Mouse (Mus musculus): ENCODE data around the gene Psma5. TPM values are rescaled to one million over a fixed set of nuclear protein-coding genes. Genes with fewer than 3 reads are reported as not detected.
"Not testable (repeated sequence)": the region's sequence is repeated elsewhere in the genome, so short reads cannot be mapped to it uniquely, and the experiment has no call there.

Psma5 gene
- polyA plus RNA-seq, 1 experiment from 2014 or later: 143 TPM

GRCm38 (mm10) chr3:108259319-108259718 lies 2.6 kb downstream of the Psma5 start:
- ATAC-seq: no peak
- Histone ChIP-seq H3K4me3 (ENCODE audit: low read depth, low read length) (no peak overlapping the region), H3K4me2 (ENCODE audit: low read depth, low read length) (peak overlapping the region; percentile 92)

GRCm38 (mm10) chr3:108279495-108279894 lies 22.8 kb downstream of the Psma5 start:
- not testable (repeated sequence) for H3K27me3 ChIP-seq (ENCODE audit: insufficient read depth, low read length); H3K4me1 ChIP-seq (ENCODE audit: insufficient read depth); H3K9me3 ChIP-seq (ENCODE audit: low read length); H3K27ac ChIP-seq (ENCODE audit: low read depth); DNase-seq; H3K9ac ChIP-seq (replicated peaks); H3K4me2 ChIP-seq (ENCODE audit: low read depth, low read length); H3K4me3 ChIP-seq (ENCODE audit: low read depth, low read length); ATAC-seq
- H3K36me3 ChIP-seq (replicated peaks; ENCODE audit: insufficient read depth, low read length): peaks cover 35% of the 10 kb centered on the region
- 78% methylated on average over 5 of the region's 5 CpGs for WGBS (ENCODE audit: insufficient replicate concordance)

More at GRCm38 (mm10) chr3:108259319-108259718, 2.6 kb downstream of the Psma5 start:
- Histone ChIP-seq H3K36me3 (replicated peaks; ENCODE audit: insufficient read depth, low read length) (peaks cover 12% of the 10 kb centered on the region), H3K27me3 (ENCODE audit: insufficient read depth, low read length) (no peaks in the 10 kb centered on the region), H3K9me3 (ENCODE audit: low read length) (no peaks in the 10 kb centered on the region), H3K4me1 (ENCODE audit: insufficient read depth) (peaks cover 17% of the 10 kb centered on the region), H3K27ac (ENCODE audit: low read depth) (peak overlapping the region; percentile 14; the same call in 1 of the 2 replicates), H3K9ac (replicated peaks) (no peak overlapping the region)
- WGBS (ENCODE audit: insufficient replicate concordance): 35% methylated on average over 3 of the region's 3 CpGs
- TF ChIP-seq EP300 (IDR thresholded peaks at IDR 0.05; ENCODE audit: low read depth): no peak
- no peak for TF ChIP-seq CTCF (IDR thresholded peaks at IDR 0.05; ENCODE audit: low read depth)
- DNase-seq: no peak

GRCm38 (mm10) chr3:108282401-108283240 lies 25.9 kb downstream of the Psma5 start:
- Histone ChIP-seq H3K9ac (replicated peaks) (no peak overlapping the region), H3K27ac (ENCODE audit: low read depth) (no peak overlapping the region), H3K27me3 (ENCODE audit: insufficient read depth, low read length) (no peaks in the 10 kb centered on the region), H3K4me1 (ENCODE audit: insufficient read depth) (peaks cover 17% of the 10 kb centered on the region), H3K4me2 (ENCODE audit: low read depth, low read length) (peak overlapping the region; percentile 82), H3K9me3 (ENCODE audit: low read length) (no peaks in the 10 kb centered on the region), H3K4me3 (ENCODE audit: low read depth, low read length) (no peak overlapping the region), H3K36me3 (replicated peaks; ENCODE audit: insufficient read depth, low read length) (peaks cover 15% of the 10 kb centered on the region)
- DNase-seq: no peak
- TF ChIP-seq CTCF (IDR thresholded peaks at IDR 0.05; ENCODE audit: low read depth) (peak; percentile 75), EP300 (IDR thresholded peaks at IDR 0.05; ENCODE audit: low read depth) (no peak)
- no peak for ATAC-seq
- WGBS (ENCODE audit: insufficient replicate concordance): 15% methylated on average over 12 of the region's 12 CpGs

GRCm38 (mm10) chr3:108283241-108283561 lies 26.5 kb downstream of the Psma5 start:
- Histone ChIP-seq H3K27ac (ENCODE audit: low read depth) (no peak overlapping the region; the same call in 1 of the 2 replicates), H3K36me3 (replicated peaks; ENCODE audit: insufficient read depth, low read length) (peaks cover 10% of the 10 kb centered on the region), H3K4me1 (ENCODE audit: insufficient read depth) (peaks cover 21% of the 10 kb centered on the region), H3K4me3 (ENCODE audit: low read depth, low read length) (peak overlapping the region; percentile 68), H3K4me2 (ENCODE audit: low read depth, low read length) (peak overlapping the region; percentile 82), H3K27me3 (ENCODE audit: insufficient read depth, low read length) (no peaks in the 10 kb centered on the region), H3K9ac (replicated peaks) (peak overlapping the region; percentile 66), H3K9me3 (ENCODE audit: low read length) (no peaks in the 10 kb centered on the region)
- WGBS (ENCODE audit: insufficient replicate concordance): 17% methylated on average over 6 of the region's 6 CpGs
- TF ChIP-seq CTCF (IDR thresholded peaks at IDR 0.05; ENCODE audit: low read depth) (no peak), EP300 (IDR thresholded peaks at IDR 0.05; ENCODE audit: low read depth) (no peak)
- no peak for DNase-seq
- ATAC-seq: no peak

- 3% methylated on average over 80 of the region's 109 CpGs for WGBS (ENCODE audit: insufficient replicate concordance)
These were observed 27.3 kb downstream of the Psma5 start, which contains the start of gene Sort1 for GRCm38 (mm10) chr3:108283781-108284601. Gene Sort1, plus strand, starts transcription at chr3:108284082.

More at GRCm38 (mm10) chr3:108283781-108284601, 27.3 kb downstream of the Psma5 start, which contains the start of gene Sort1:
- peaks cover 28% of the 10 kb centered on the region for H3K4me1 ChIP-seq (ENCODE audit: insufficient read depth)
- peaks cover 7% of the 10 kb centered on the region for H3K36me3 ChIP-seq (replicated peaks; ENCODE audit: insufficient read depth, low read length)
- peak within 1 kb of the TSS; percentile 82 for H3K4me2 ChIP-seq (ENCODE audit: low read depth, low read length)
- H3K27ac ChIP-seq (ENCODE audit: low read depth): peak within 1 kb of the TSS; percentile 53; the same call in 1 of the 2 replicates
- no peaks in the 10 kb centered on the region for H3K9me3 ChIP-seq (ENCODE audit: low read length)
- TF ChIP-seq CTCF (IDR thresholded peaks at IDR 0.05; ENCODE audit: low read depth) (no peak), EP300 (IDR thresholded peaks at IDR 0.05; ENCODE audit: low read depth) (no peak)
- no peaks in the 10 kb centered on the region for H3K27me3 ChIP-seq (ENCODE audit: insufficient read depth, low read length)
- DNase-seq (peak; percentile 86), ATAC-seq (peak; percentile 85)
- peak within 1 kb of the TSS; percentile 68 for H3K4me3 ChIP-seq (ENCODE audit: low read depth, low read length)
- H3K9ac ChIP-seq (replicated peaks): peak within 1 kb of the TSS; percentile 66

All from liver, postnatal 0 days (tissue).